Mouse (Mus musculus) C2C12 (cell line): ENCODE data around the gene 1110051M20Rik. TPM values are rescaled to one million over a fixed set of nuclear protein-coding genes. Genes with fewer than 3 reads are reported as not detected.

ENCODE experiments used
- H3K27me3 ChIP-seq: one replicate; pipeline ENCODE4 v1.6.1; 2011; ENCODE audit not compliant: control insufficient read depth, insufficient read depth, insufficient read length
- H3K36me3 ChIP-seq: one replicate; pipeline ENCODE4 v1.6.1; 2011; ENCODE audit not compliant: control insufficient read depth, insufficient read depth
- H3K4me3 ChIP-seq: one replicate; pipeline ENCODE4 v1.5.1; 2011; ENCODE audit warnings: mild to moderate bottlenecking, control low read depth; ENCODE audit not compliant: poor library complexity, insufficient read depth, severe bottlenecking
- H3K79me2 ChIP-seq: one replicate; pipeline ENCODE4 v1.6.1; 2011; ENCODE audit not compliant: control insufficient read depth, insufficient read depth
- H3K79me3 ChIP-seq: one replicate; pipeline ENCODE4 v1.6.1; 2011; ENCODE audit warnings: low read depth, control low read depth
- H3ac ChIP-seq: one replicate; pipeline ENCODE3; 2011; ENCODE audit warnings: low read depth; ENCODE audit not compliant: control insufficient read depth, insufficient read length
- CEBPB ChIP-seq: IDR thresholded peaks from one replicate; pipeline ENCODE4 v1.6.1; 2011; ENCODE audit warnings: low read depth, mild to moderate bottlenecking, control low read depth, moderate library complexity
- CTCF ChIP-seq: IDR thresholded peaks from one replicate; pipeline ENCODE4 v1.5.1; 2011; ENCODE audit not compliant: control insufficient read depth, insufficient read depth, insufficient read length
- FOSL1 ChIP-seq: IDR thresholded peaks from one replicate; pipeline ENCODE4 v1.8.0; 2011; ENCODE audit warnings: mild to moderate bottlenecking, low read length; ENCODE audit not compliant: poor library complexity, insufficient read depth, severe bottlenecking
- MAX ChIP-seq: IDR thresholded peaks from one replicate; pipeline ENCODE4 v1.6.1; 2011; ENCODE audit warnings: mild to moderate bottlenecking, control low read depth
- MYOD1 ChIP-seq: IDR thresholded peaks from one replicate; pipeline ENCODE4 v1.6.1; 2011; ENCODE audit warnings: low read depth; ENCODE audit not compliant: control insufficient read depth, insufficient read length
- MYOG ChIP-seq: IDR thresholded peaks from one replicate; pipeline ENCODE4 v1.6.1; 2011; ENCODE audit not compliant: control insufficient read depth, insufficient read length; ENCODE audit errors: extremely low read depth
- USF1 ChIP-seq: IDR thresholded peaks from one replicate; pipeline ENCODE4 v1.6.1; 2011; ENCODE audit warnings: low read depth, mild to moderate bottlenecking, control low read depth, moderate library complexity
- polyA plus RNA-seq: library from polyadenylated mRNA; unstranded; fragments of >200 nt; fragmentation: generic; extraction: Trizol; gene quantifications from one replicate; pipeline ENCODE4 v1.2.1, GENCODE M21; 2012; ENCODE audit warnings: missing spikeins

The 1110051M20Rik gene
- polyA plus RNA-seq, 1 experiment: 27.5 TPM

GRCm38 (mm10) chr2:91256256-91257125 lies 188.0 kb downstream of the 1110051M20Rik start:
- H3K79me2 ChIP-seq: no peaks in the 10 kb centered on the region
- TF ChIP-seq CEBPB: no peak
- no peak for TF ChIP-seq MYOG
- no peak for TF ChIP-seq MYOD1
- TF ChIP-seq MAX: no peak
- TF ChIP-seq FOSL1: no peak
- no peak for TF ChIP-seq CTCF
- no peak for TF ChIP-seq USF1
- peaks cover 1% of the 10 kb centered on the region for H3K36me3 ChIP-seq
- H3K27me3 ChIP-seq: no peaks in the 10 kb centered on the region
- no peaks in the 10 kb centered on the region for H3K79me3 ChIP-seq
- peak overlapping the region; percentile 51 for H3K4me3 ChIP-seq
- H3ac ChIP-seq: peak overlapping the region; percentile 66

GRCm38 (mm10) chr2:91255661-91256150 lies 188.8 kb downstream of the 1110051M20Rik start, which contains the start of gene Pacsin3:
TSS of gene Pacsin3 (plus strand) at chr2:91255954.
- Histone ChIP-seq H3K36me3 (no peaks in the 10 kb centered on the region), H3K4me3 (peak within 1 kb of the TSS; percentile 51), H3K27me3 (no peaks in the 10 kb centered on the region), H3ac (peak within 1 kb of the TSS; percentile 66), H3K79me2 (no peaks in the 10 kb centered on the region), H3K79me3 (no peaks in the 10 kb centered on the region)
- TF ChIP-seq USF1 (no peak), CTCF (no peak), FOSL1 (no peak), MYOD1 (no peak), MYOG (no peak), MAX (no peak), CEBPB (no peak)

DNA sequence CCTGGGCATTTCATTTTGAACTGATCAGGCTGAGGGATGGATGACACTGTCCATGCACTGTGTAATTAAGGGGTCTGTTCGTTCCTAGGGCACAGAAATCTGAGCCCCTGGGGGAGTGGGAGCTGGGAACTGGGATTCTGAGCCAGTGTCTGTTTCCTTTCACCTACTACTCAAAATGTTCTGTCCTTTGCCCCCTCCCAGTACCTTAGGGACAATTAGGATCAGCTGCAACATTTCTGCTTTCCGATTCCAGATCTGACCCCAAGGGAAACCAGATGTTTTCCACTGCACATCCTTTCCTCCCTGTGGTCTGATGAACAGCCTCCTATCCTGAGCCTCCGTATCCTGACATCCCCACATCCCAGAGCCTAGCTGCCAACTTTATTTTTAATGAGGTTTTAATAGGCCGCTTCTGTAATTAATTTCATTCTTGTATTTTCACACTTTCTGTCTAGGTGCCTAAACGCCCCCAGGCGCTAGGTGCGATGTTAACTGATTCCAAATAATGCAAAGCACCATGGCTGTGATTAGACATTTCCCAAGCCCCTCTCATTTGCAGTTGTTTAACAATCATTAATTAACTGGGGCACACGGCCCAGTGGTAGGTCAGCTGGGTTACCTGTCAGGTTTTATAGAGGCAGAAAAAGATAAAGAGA lies 189.7 kb downstream of the 1110051M20Rik start:
- H3K4me3 ChIP-seq: no peak overlapping the region
- H3K27me3 ChIP-seq: no peaks in the 10 kb centered on the region
- no peaks in the 10 kb centered on the region for H3K79me3 ChIP-seq
- TF ChIP-seq USF1 (no peak), CEBPB (no peak), MYOG (no peak), FOSL1 (no peak), MAX (no peak), MYOD1 (no peak), CTCF (no peak)
- H3K79me2 ChIP-seq: no peaks in the 10 kb centered on the region
- H3K36me3 ChIP-seq: no peaks in the 10 kb centered on the region
- H3ac ChIP-seq: no peak overlapping the region

DNA sequence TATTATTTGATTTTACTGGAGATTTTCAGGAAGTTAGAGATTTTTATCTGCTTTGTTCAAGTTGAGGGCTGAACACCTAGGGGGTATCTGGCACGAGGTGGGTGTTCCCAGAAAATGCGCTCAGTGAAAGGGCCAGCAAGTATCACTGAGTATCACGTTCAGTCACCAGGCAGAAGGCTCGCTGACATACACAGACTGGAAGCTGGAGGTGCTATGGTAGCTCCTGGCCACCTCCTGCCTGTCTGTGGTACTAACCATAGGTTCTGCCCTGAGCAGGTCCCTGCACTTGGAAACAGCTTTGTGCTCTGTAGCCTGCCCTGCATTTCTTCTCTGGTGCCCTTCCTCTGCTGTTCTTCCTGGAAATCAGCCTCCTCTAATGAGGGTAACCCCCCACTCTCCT lies 192.0 kb downstream of the 1110051M20Rik start:
- Histone ChIP-seq H3K4me3 (no peak overlapping the region), H3K79me3 (no peaks in the 10 kb centered on the region), H3K36me3 (no peaks in the 10 kb centered on the region), H3K27me3 (no peaks in the 10 kb centered on the region), H3K79me2 (no peaks in the 10 kb centered on the region), H3ac (no peak overlapping the region)
- TF ChIP-seq USF1 (no peak), MAX (no peak), MYOD1 (no peak), CEBPB (no peak), MYOG (no peak), FOSL1 (no peak), CTCF (no peak)

GRCm38 (mm10) chr2:91252001-91252400 lies 192.5 kb downstream of the 1110051M20Rik start:
- H3K79me2 ChIP-seq: no peaks in the 10 kb centered on the region

More at GRCm38 (mm10) chr2:91252001-91252400, 192.5 kb downstream of the 1110051M20Rik start:
- H3K27me3 ChIP-seq: no peaks in the 10 kb centered on the region
- no peak for TF ChIP-seq MYOG
- TF ChIP-seq USF1: no peak
- TF ChIP-seq MYOD1: no peak
- TF ChIP-seq MAX: no peak
- no peak for TF ChIP-seq FOSL1
- no peak for TF ChIP-seq CTCF
- no peak for TF ChIP-seq CEBPB
- H3K36me3 ChIP-seq: no peaks in the 10 kb centered on the region
- H3K79me3 ChIP-seq: no peaks in the 10 kb centered on the region
- no peak overlapping the region for H3K4me3 ChIP-seq
- no peak overlapping the region for H3ac ChIP-seq
